In the genomic region with DNA sequence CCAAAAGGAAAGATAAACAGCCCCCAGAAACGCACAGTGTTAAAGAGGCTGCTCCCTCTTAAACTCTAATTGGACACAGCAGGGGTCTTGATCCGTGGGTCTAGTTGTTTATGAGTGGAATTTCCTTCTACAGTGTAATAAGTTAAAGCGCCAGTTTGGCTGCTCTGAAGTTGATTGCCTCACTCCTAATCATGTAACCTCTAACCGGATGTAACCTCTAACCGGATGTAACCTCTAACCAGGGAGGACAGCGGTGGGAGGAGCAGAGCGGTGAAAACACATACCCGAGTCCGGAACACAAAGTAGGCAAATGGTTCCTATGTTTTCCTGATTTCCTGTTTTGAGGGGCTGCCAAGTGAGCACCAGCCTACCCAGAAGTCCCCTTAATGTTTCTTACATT, we compare ENCODE assay signal across 22 mouse cellular contexts.
DNase-seq lines count a peak whose midpoint lies in the region; ATAC-seq and TF ChIP-seq lines count a peak whose summit lies in the region.
"Had no signal": no experiment of that assay in that cellular context is flagged by ENCODE, and none has a peak within 500 bp of the region (broad histone marks: within the 10 kb centered on the region; RNA-seq: fewer than 3 reads in every experiment).

No protein-coding gene starts in this region.

- H3K9me3 ChIP-seq in kidney, postnatal 0 days (replicated peaks; ENCODE audit: low read length): no peaks in the 10 kb centered on the region
- H3K9me3 ChIP-seq in embryonic facial prominence, embryonic 11.5 days (replicated peaks; ENCODE audit: control insufficient read depth, low read length): no peaks in the 10 kb centered on the region
- no peaks in the 10 kb centered on the region for H3K9me3 ChIP-seq in limb, embryonic 12.5 days
- H3K9me3 ChIP-seq: forebrain, embryonic 15.5 days; heart, embryonic 15.5 days; neural tube, embryonic 15.5 days had no signal

- no peak for TF ChIP-seq CTCF in kidney, postnatal 0 days (IDR thresholded peaks at IDR 0.05; ENCODE audit: low read depth)

- no peak overlapping the region for H3K9ac ChIP-seq in kidney, postnatal 0 days (ENCODE audit: low read depth, low read length)
- H3K9ac ChIP-seq in embryonic facial prominence, embryonic 11.5 days (replicated peaks; ENCODE audit: low read length): no peak overlapping the region
- H3K9ac ChIP-seq in limb, embryonic 12.5 days (replicated peaks): no peak overlapping the region
- H3K9ac ChIP-seq: forebrain, embryonic 15.5 days; heart, embryonic 15.5 days; lung, embryonic 14.5 days; neural tube, embryonic 15.5 days had no signal

- no peaks in the 10 kb centered on the region for H3K27me3 ChIP-seq in kidney, postnatal 0 days (ENCODE audit: insufficient read depth, low read length)
- H3K27me3 ChIP-seq in embryonic facial prominence, embryonic 11.5 days (ENCODE audit: control insufficient read depth, insufficient read depth, low read length): no peaks in the 10 kb centered on the region
- H3K27me3 ChIP-seq in limb, embryonic 12.5 days: peaks cover 6% of the 10 kb centered on the region; the same call in 1 of the 2 replicates
- H3K27me3 ChIP-seq: forebrain, embryonic 15.5 days; heart, embryonic 15.5 days; neural tube, embryonic 15.5 days had no signal

- 41% methylated on average over 9 of the region's 9 CpGs for WGBS in kidney, postnatal 0 days
- 37% methylated on average over 9 of the region's 9 CpGs for WGBS in embryonic facial prominence, embryonic 11.5 days
- WGBS in limb, embryonic 12.5 days: 15% methylated on average over 9 of the region's 9 CpGs

- no peaks in the 10 kb centered on the region for H3K4me1 ChIP-seq in kidney, postnatal 0 days (replicated peaks; ENCODE audit: insufficient read depth, low read length)
- H3K4me1 ChIP-seq in embryonic facial prominence, embryonic 11.5 days (ENCODE audit: control insufficient read depth, insufficient read depth, low read length): no peaks in the 10 kb centered on the region
- peaks cover 8% of the 10 kb centered on the region; the same call in 1 of the 2 replicates for H3K4me1 ChIP-seq in limb, embryonic 12.5 days (replicated peaks)
- H3K4me1 ChIP-seq: heart, embryonic 15.5 days had no signal

- H3K36me3 ChIP-seq in kidney, postnatal 0 days (ENCODE audit: insufficient read depth, low read length): no peaks in the 10 kb centered on the region
- H3K36me3 ChIP-seq in embryonic facial prominence, embryonic 11.5 days (replicated peaks; ENCODE audit: control insufficient read depth, insufficient read depth, low read depth, low read length): no peaks in the 10 kb centered on the region
- no peaks in the 10 kb centered on the region for H3K36me3 ChIP-seq in limb, embryonic 12.5 days
- H3K36me3 ChIP-seq: forebrain, embryonic 15.5 days; heart, embryonic 15.5 days; neural tube, embryonic 15.5 days had no signal

- no peak overlapping the region for H3K27ac ChIP-seq in kidney, postnatal 0 days
- no peak overlapping the region for H3K27ac ChIP-seq in embryonic facial prominence, embryonic 11.5 days (replicated peaks; ENCODE audit: low read depth, low read length)
- H3K27ac ChIP-seq in limb, embryonic 12.5 days: no peak overlapping the region
- H3K27ac ChIP-seq: forebrain, embryonic 15.5 days; heart, embryonic 15.5 days; macrophage; neural tube, embryonic 15.5 days had no signal

- ATAC-seq in kidney, postnatal 0 days (replicated peaks; ENCODE audit: low FRiP score, low read depth): no peak
- ATAC-seq in embryonic facial prominence, embryonic 11.5 days (replicated peaks; ENCODE audit: insufficient number of reproducible peaks, low FRiP score, low TSS enrichment, low read depth): no peak
- peak; percentile 42; the same call in 1 of the 2 replicates for ATAC-seq in limb, embryonic 12.5 days (ENCODE audit: insufficient number of reproducible peaks, insufficient read depth, low FRiP score, low TSS enrichment, low read depth)
- ATAC-seq: forebrain, embryonic 15.5 days; inflammation-experienced regulatory T-cells, adult 6 months; Patski had no signal

- DNase-seq in kidney, postnatal 0 days (ENCODE audit: low spot score): peak; percentile 38
- no peak for DNase-seq in kidney, adult 18-20 months
- peak; percentile 18 for DNase-seq in R1 (ENCODE audit: low read depth, low spot score)
- peak; percentile 45 for DNase-seq in embryonic facial prominence, embryonic 11.5 days (ENCODE audit: low spot score)
- DNase-seq in spleen, postnatal 4 days (ENCODE audit: low spot score in 2 of 2): no peak
- DNase-seq in heart, postnatal 4 days: no peak
- DNase-seq: adrenal gland, postnatal 36 days; B cell, adult 2 months; cerebellum, adult 8-10 months; heart, adult 18-20 months; liver; lung, embryonic 14.5 days; right cerebral cortex, postnatal 4 days had no signal

- no peak overlapping the region for H3K4me2 ChIP-seq in kidney, postnatal 0 days (ENCODE audit: low read length)
- no peak overlapping the region for H3K4me2 ChIP-seq in embryonic facial prominence, embryonic 11.5 days (ENCODE audit: low read depth, low read length)
- H3K4me2 ChIP-seq in limb, embryonic 12.5 days: peak overlapping the region; percentile 34
- H3K4me2 ChIP-seq: forebrain, embryonic 15.5 days; heart, embryonic 15.5 days; lung, embryonic 14.5 days; midbrain, embryonic 11.5 days; neural tube, embryonic 15.5 days had no signal

- no peak overlapping the region for H3K4me3 ChIP-seq in kidney, postnatal 0 days (replicated peaks; ENCODE audit: low read depth, low read length)
- H3K4me3 ChIP-seq in embryonic facial prominence, embryonic 11.5 days (ENCODE audit: low read depth, low read length): no peak overlapping the region
- H3K4me3 ChIP-seq in limb, embryonic 12.5 days (replicated peaks): no peak overlapping the region
- H3K4me3 ChIP-seq: erythroblast, embryonic 14.5 days; forebrain, embryonic 15.5 days; heart, embryonic 15.5 days; neural tube, embryonic 15.5 days had no signal

Comparison
In these comparisons a context has a peak if more than half of its experiments do, and no peak if none do; other contexts are left out.
1. DNase-seq: peak in kidney, postnatal 0 days (single experiment), R1 (single experiment) and embryonic facial prominence, embryonic 11.5 days (single experiment); none in kidney, adult 18-20 months (single experiment), spleen, postnatal 4 days (0 of 2) and heart, postnatal 4 days (single experiment).